Comparison of ENCODE assay signal across 8 mouse cellular contexts in genomic region chr17:70847751-70848510, GRCm38 (mm10). TPM values are rescaled to one million over a fixed set of nuclear protein-coding genes. Genes with fewer than 3 reads are reported as not detected.
DNase-seq lines count a peak whose midpoint lies in the region; ATAC-seq and TF ChIP-seq lines count a peak whose summit lies in the region.

No protein-coding gene starts in this region.

- no peak for TF ChIP-seq EP300 in CH12.LX (IDR thresholded peaks at IDR 0.05; ENCODE audit: low read length)

- H3K4me1 ChIP-seq in CH12.LX (ENCODE audit: control insufficient read depth in 1 of 2, insufficient read depth in 2 of 2): peaks cover 0 to 34% of the 10 kb centered on the region in 2 experiments; a peak in 2 of 4 replicates
- H3K4me1 ChIP-seq in bone marrow, adult 2 months (ENCODE audit: control insufficient read depth, insufficient read depth, low read length): no peaks in the 10 kb centered on the region
- H3K4me1 ChIP-seq in heart, embryonic 14.5 days (ENCODE audit: control insufficient read depth in 2 of 2, insufficient read depth in 2 of 2, low read length in 2 of 2): peaks cover 7 to 24% of the 10 kb centered on the region in 2 experiments
- 0 out of 2 replicates have a peak, but pooled peaks cover 8% of the 10 kb centered on the region for H3K4me1 ChIP-seq in limb, embryonic 11.5 days (ENCODE audit: control insufficient read depth, insufficient read depth, low read length)
- peaks cover 75% of the 10 kb centered on the region for H3K4me1 ChIP-seq in neural tube, embryonic 13.5 days (replicated peaks)

- WGBS in bone marrow, adult 2 months: 2% methylated on average over 17 of the region's 17 CpGs
- WGBS in heart, embryonic 14.5 days: 2% methylated on average over 17 of the region's 17 CpGs
- under 1% methylated on average over 17 of the region's 17 CpGs for WGBS in limb, embryonic 11.5 days
- WGBS in neural tube, embryonic 13.5 days: under 1% methylated on average over 17 of the region's 17 CpGs

- H3K4me3 ChIP-seq in CH12.LX (replicated peaks in 1 of 3; ENCODE audit: low read depth in 2 of 3, low read length in 2 of 3, poor library complexity in 1 of 3): peak overlapping the region; percentile 83 to 94 (median 93)
- H3K4me3 ChIP-seq in bone marrow, adult 2 months (replicated peaks; ENCODE audit: control insufficient read depth, low read depth, low read length): peak overlapping the region; percentile 25
- H3K4me3 ChIP-seq in heart, embryonic 14.5 days (ENCODE audit: control insufficient read depth in 1 of 2, insufficient read depth in 1 of 2, low read depth in 1 of 2, low read length in 2 of 2): peak overlapping the region; percentile 62 to 91
- H3K4me3 ChIP-seq in limb, embryonic 11.5 days (ENCODE audit: low read depth, low read length): peak overlapping the region; percentile 61
- peak overlapping the region; percentile 64 for H3K4me3 ChIP-seq in neural tube, embryonic 13.5 days

- TF ChIP-seq POLR2A in CH12.LX (IDR thresholded peaks at IDR 0.05; ENCODE audit: low read depth, low read length): no peak
- no peak for TF ChIP-seq POLR2A in bone marrow, adult 2 months (IDR thresholded peaks at IDR 0.05; ENCODE audit: borderline replicate concordance, control insufficient read depth, low read depth, low read length)

- H3K27me3 ChIP-seq in CH12.LX (replicated peaks): no peaks in the 10 kb centered on the region
- no peaks in the 10 kb centered on the region for H3K27me3 ChIP-seq in heart, embryonic 14.5 days (ENCODE audit: control insufficient read depth, insufficient read depth, low read length)
- no peaks in the 10 kb centered on the region for H3K27me3 ChIP-seq in limb, embryonic 11.5 days (ENCODE audit: control insufficient read depth, insufficient read depth, low read length)
- peaks cover 33% of the 10 kb centered on the region for H3K27me3 ChIP-seq in neural tube, embryonic 13.5 days

- ATAC-seq in heart, embryonic 14.5 days (ENCODE audit: insufficient number of reproducible peaks, insufficient read depth, low FRiP score, low read depth): no peak
- no peak for ATAC-seq in limb, embryonic 11.5 days (ENCODE audit: insufficient number of reproducible peaks, low FRiP score, low TSS enrichment, low read depth)
- no peak for ATAC-seq in neural tube, embryonic 13.5 days (ENCODE audit: low read depth)
- no peak for ATAC-seq in megakaryocyte-erythroid progenitor cell, adult 5-6 weeks (replicated peaks; ENCODE audit: low FRiP score, low TSS enrichment, poor library complexity, severe bottlenecking)

- peaks cover 79% of the 10 kb centered on the region for H3K79me2 ChIP-seq in CH12.LX (replicated peaks; ENCODE audit: control insufficient read depth, extremely low read depth, insufficient read depth, poor library complexity, severe bottlenecking)

- H3K36me3 ChIP-seq in CH12.LX (replicated peaks in 1 of 2; ENCODE audit: control insufficient read depth in 1 of 2, insufficient read depth in 1 of 2, low read length in 1 of 2): peaks cover 31 to 47% of the 10 kb centered on the region in 2 experiments
- H3K36me3 ChIP-seq in heart, embryonic 14.5 days (ENCODE audit: control insufficient read depth, insufficient read depth, low read length): peaks cover 27% of the 10 kb centered on the region
- peaks cover 6% of the 10 kb centered on the region for H3K36me3 ChIP-seq in limb, embryonic 11.5 days (ENCODE audit: control insufficient read depth, insufficient read depth, low read length)
- H3K36me3 ChIP-seq in neural tube, embryonic 13.5 days: 0 out of 2 replicates have a peak, but pooled peaks cover 3% of the 10 kb centered on the region

- TF ChIP-seq CTCF in CH12.LX (conservative IDR thresholded peaks at IDR 0.05 in 1 of 2, IDR thresholded peaks at IDR 0.05 in 1 of 2; ENCODE audit: low read depth in 2 of 2, low read length in 2 of 2): no peak
- TF ChIP-seq CTCF in bone marrow, adult 2 months (IDR thresholded peaks at IDR 0.05; ENCODE audit: control insufficient read depth, insufficient read depth, low read length): no peak

- in situ Hi-C loops in CH12.LX (cut with MboI; ENCODE audit: low pct_ligation_motif_present, low pct_unique_long_range_greater_than_20kb, low sequenced_read_pairs): no loop called here

- peak overlapping the region; percentile 42; the same call in 1 of the 2 replicates for H3K27ac ChIP-seq in CH12.LX (ENCODE audit: insufficient read depth, low read depth)
- H3K27ac ChIP-seq in bone marrow, adult 2 months (ENCODE audit: control insufficient read depth, insufficient read depth, low read depth, low read length, poor library complexity): no peak overlapping the region
- peak overlapping the region; percentile 93 to 95 for H3K27ac ChIP-seq in heart, embryonic 14.5 days (replicated peaks in 1 of 2; ENCODE audit: control insufficient read depth in 1 of 2, insufficient read depth in 1 of 2, low read depth in 2 of 2, low read length in 2 of 2)
- H3K27ac ChIP-seq in limb, embryonic 11.5 days (replicated peaks; ENCODE audit: low read depth, low read length): peak overlapping the region; percentile 99
- H3K27ac ChIP-seq in neural tube, embryonic 13.5 days (replicated peaks): peak overlapping the region; percentile 91

- H3K4me2 ChIP-seq in CH12.LX (ENCODE audit: insufficient read depth, low read depth, poor library complexity, severe bottlenecking): peak overlapping the region; percentile 86
- H3K4me2 ChIP-seq in heart, embryonic 14.5 days (ENCODE audit: low read length): peak overlapping the region; percentile 98
- H3K4me2 ChIP-seq in limb, embryonic 11.5 days (ENCODE audit: low read depth, severe bottlenecking): peak overlapping the region; percentile 94
- peak overlapping the region; percentile 98 for H3K4me2 ChIP-seq in neural tube, embryonic 13.5 days

- H3K9ac ChIP-seq in CH12.LX (ENCODE audit: insufficient read depth, low read depth): peak overlapping the region; percentile 98
- peak overlapping the region; percentile 91 for H3K9ac ChIP-seq in heart, embryonic 14.5 days (ENCODE audit: low read length)
- peak overlapping the region; percentile 86 for H3K9ac ChIP-seq in limb, embryonic 11.5 days (ENCODE audit: low read length)
- H3K9ac ChIP-seq in neural tube, embryonic 13.5 days: peak overlapping the region; percentile 83

- TF ChIP-seq RAD21 in CH12.LX (IDR thresholded peaks at IDR 0.05; ENCODE audit: low read depth, low read length): no peak

- dilution Hi-C loops in CH12.LX (cut with MboI; ENCODE audit: extremely low pct_ligation_motif_present, extremely low pct_unique_long_range_greater_than_20kb, low sequenced_read_pairs): no loop called here

- DNase-seq in CH12.LX (ENCODE audit: extremely low read depth): no peak
- peak; percentile 62 for DNase-seq in limb, embryonic 11.5 days (ENCODE audit: low spot score)
- no peak for DNase-seq in gastrocnemius, postnatal 4 days (ENCODE audit: low spot score in 2 of 2)
- DNase-seq in ovary, postnatal 10 days (ENCODE audit: low spot score): no peak

- H3K9me3 ChIP-seq in CH12.LX (replicated peaks; ENCODE audit: low read length): no peaks in the 10 kb centered on the region
- H3K9me3 ChIP-seq in heart, embryonic 14.5 days (ENCODE audit: control insufficient read depth, low read length): no peaks in the 10 kb centered on the region
- no peaks in the 10 kb centered on the region for H3K9me3 ChIP-seq in limb, embryonic 11.5 days (ENCODE audit: control insufficient read depth, low read length)
- no peaks in the 10 kb centered on the region for H3K9me3 ChIP-seq in neural tube, embryonic 13.5 days

TF ChIP-seq in CH12.LX, 34 proteins besides CTCF, POLR2A, EP300 and RAD21:
- TF ChIP-seq SIN3A (IDR thresholded peaks at IDR 0.05; ENCODE audit: low read length) (peak; percentile 85), MAZ (IDR thresholded peaks at IDR 0.05; ENCODE audit: low read depth, low read length) (no peak), CHD2 (IDR thresholded peaks at IDR 0.05; ENCODE audit: low read length) (no peak), BHLHE40 (IDR thresholded peaks at IDR 0.05; ENCODE audit: low read depth, low read length) (peak; percentile 63), MAX (IDR thresholded peaks at IDR 0.05; ENCODE audit: low read length) (no peak), POLR2AphosphoS2 (IDR thresholded peaks at IDR 0.05; ENCODE audit: low read depth, low read length) (no peak; the same call in 1 of the 2 replicates), MXI1 (IDR thresholded peaks at IDR 0.05; ENCODE audit: low read depth, low read length) (peak; percentile 67; the same call in 1 of the 2 replicates), TBP (conservative IDR thresholded peaks at IDR 0.05; ENCODE audit: low read depth, low read length) (no peak), CHD1 (IDR thresholded peaks at IDR 0.05; ENCODE audit: low read depth, low read length) (peak; percentile 69), E2F4 (IDR thresholded peaks at IDR 0.05; ENCODE audit: insufficient replicate concordance, low read depth, low read length) (no peak), ZMIZ1 (IDR thresholded peaks at IDR 0.05; ENCODE audit: low read depth, low read length) (no peak), USF1 (IDR thresholded peaks at IDR 0.05; ENCODE audit: low read depth, low read length) (no peak), ZNF384 (IDR thresholded peaks at IDR 0.05; ENCODE audit: low read depth, low read length) (peak; percentile 69; the same call in 1 of the 2 replicates)

RNA-seq across cellular contexts. Expression of gene Tgif1, which starts 5.4 kb away (rescaled TPM):
- total RNA-seq in CH12.LX (2012; rRNA removed): 37.0 and 44.5 TPM in 2 replicates
- 66.3 and 70.6 TPM in 2 replicates for total RNA-seq in CH12.LX (2014; rRNA removed)
- polyA plus RNA-seq in CH12.LX (2012; ENCODE audit: insufficient read length, low read depth): 59.2 and 74.4 TPM in 2 replicates
- polyA plus RNA-seq in bone marrow, adult 2 months (2011; ENCODE audit: insufficient read depth, insufficient read length, low replicate concordance, missing spikeins): 11.2 and 33.1 TPM in 2 replicates
- 17.3 and 17.7 TPM in 2 replicates for polyA plus RNA-seq in heart, embryonic 14.5 days (2014; fragmentation: Nextera tagmentation; extraction: Ambion mirVana)
- 102 and 106 TPM in 2 replicates for polyA plus RNA-seq in limb, embryonic 11.5 days (2014; fragmentation: Nextera tagmentation; extraction: Ambion mirVana)
- 26.7 and 27.8 TPM in 2 replicates for polyA plus RNA-seq in neural tube, embryonic 13.5 days (2015; fragmentation: Nextera tagmentation; extraction: Ambion mirVana)
- total RNA-seq in gastrocnemius, postnatal 4 days (2021): 10 to 100 TPM; 16.3 to 18.6 TPM
- total RNA-seq in megakaryocyte-erythroid progenitor cell, adult 5-6 weeks (2014; fragmentation: Nextera tagmentation): 43.6 and 50.7 TPM in 2 replicates
- total RNA-seq in megakaryocyte-erythroid progenitor cell, adult 5-6 weeks (2017): 25.0 and 30.1 TPM in 2 replicates

Comparison
In these comparisons a context has a peak if more than half of its experiments do, and no peak if none do; other contexts are left out.
1. H3K4me3 ChIP-seq: peak in every context shown above with its lines; median percentile 93 in CH12.LX; 76 in heart, embryonic 14.5 days; 64 in neural tube, embryonic 13.5 days; 61 in limb, embryonic 11.5 days; 25 in bone marrow, adult 2 months.